Mouse (Mus musculus) myocyte (in vitro differentiated cells): ENCODE data around the gene Capn6. TPM values are rescaled to one million over a fixed set of nuclear protein-coding genes. Genes with fewer than 3 reads are reported as not detected.
A peak's percentile ranks its signal among the peaks of the same experiment; 100 is the strongest.

Experiments
- H3K27me3 ChIP-seq: one replicate; pipeline ENCODE4 v1.6.1; 2011; ENCODE audit not compliant: control insufficient read depth, insufficient read depth, insufficient read length
- H3K36me3 ChIP-seq: one replicate; pipeline ENCODE4 v1.6.1; 2011; ENCODE audit not compliant: control insufficient read depth, insufficient read depth
- H3K4me2 ChIP-seq: one replicate; pipeline ENCODE4 v1.6.1; 2011; ENCODE audit warnings: low read depth, control low read depth
- H3K4me3 ChIP-seq: one replicate; pipeline ENCODE4 v1.5.1; 2011; ENCODE audit warnings: mild to moderate bottlenecking, control low read depth, moderate library complexity
- H3K79me2 ChIP-seq: one replicate; pipeline ENCODE4 v1.6.1; 2011; ENCODE audit not compliant: control insufficient read depth, insufficient read depth
- H3ac ChIP-seq: one replicate; pipeline ENCODE4 v1.6.1; 2011; ENCODE audit not compliant: control insufficient read depth, insufficient read length
- CEBPB ChIP-seq: IDR thresholded peaks from 2 replicates; pipeline ENCODE4 v1.6.1; 2011; ENCODE audit warnings: mild to moderate bottlenecking, moderate library complexity; ENCODE audit not compliant: poor library complexity, insufficient read depth, severe bottlenecking
- E2F4 ChIP-seq: IDR thresholded peaks from one replicate; pipeline ENCODE4 v1.6.1; 2011; ENCODE audit warnings: mild to moderate bottlenecking, control low read depth, moderate library complexity; ENCODE audit not compliant: insufficient read depth
- MAX ChIP-seq: IDR thresholded peaks from one replicate; pipeline ENCODE4 v1.6.1; 2011; ENCODE audit warnings: low read depth, mild to moderate bottlenecking, control low read depth
- MYOD1 ChIP-seq, 3 experiments: IDR thresholded peaks; one replicate each; pipeline ENCODE4 v1.6.1; 2011; ENCODE audit warnings: control low read depth in 2 of 3, low read depth in 2 of 3, mild to moderate bottlenecking in 2 of 3, moderate library complexity in 1 of 3; ENCODE audit not compliant: insufficient read length in 2 of 3, control insufficient read depth in 1 of 3
- MYOG ChIP-seq, 3 experiments: IDR thresholded peaks; one replicate each; pipeline ENCODE4 v1.6.1; 2011; ENCODE audit warnings: control low read depth in 2 of 3, low read depth in 2 of 3, mild to moderate bottlenecking in 2 of 3; ENCODE audit not compliant: insufficient read length in 2 of 3, control insufficient read depth in 1 of 3, insufficient read depth in 1 of 3
- POLR2A ChIP-seq: IDR thresholded peaks from one replicate; pipeline ENCODE4 v1.6.1; 2011; ENCODE audit warnings: low read depth, mild to moderate bottlenecking, control low read depth, moderate library complexity; ENCODE audit not compliant: insufficient read length
- POLR2AphosphoS2 ChIP-seq: IDR thresholded peaks from one replicate; pipeline ENCODE4 v1.6.1; 2011; ENCODE audit warnings: low read depth, control low read depth; ENCODE audit not compliant: insufficient read length
- REST ChIP-seq: IDR thresholded peaks from one replicate; pipeline ENCODE4 v1.6.1; 2011; ENCODE audit warnings: mild to moderate bottlenecking, control low read depth, moderate library complexity; ENCODE audit not compliant: insufficient read depth, insufficient read length
- SRF ChIP-seq: IDR thresholded peaks from one replicate; pipeline ENCODE4 v1.6.1; 2011; ENCODE audit warnings: low read depth; ENCODE audit not compliant: control insufficient read depth, insufficient read length
- TCF12 ChIP-seq: IDR thresholded peaks from one replicate; pipeline ENCODE4 v1.6.1; 2011; ENCODE audit warnings: mild to moderate bottlenecking, control low read depth; ENCODE audit not compliant: poor library complexity, insufficient read depth, severe bottlenecking
- TCF3 ChIP-seq: IDR thresholded peaks from one replicate; pipeline ENCODE4 v1.6.1; 2011; ENCODE audit warnings: low read depth, control low read depth; ENCODE audit not compliant: insufficient read length
- USF1 ChIP-seq: IDR thresholded peaks from one replicate; pipeline ENCODE4 v1.6.1; 2011; ENCODE audit warnings: low read depth, mild to moderate bottlenecking, control low read depth, moderate library complexity
- polyA plus RNA-seq: library from polyadenylated mRNA; unstranded; fragments of >200 nt; fragmentation: generic; extraction: Trizol; gene quantifications from one replicate; pipeline ENCODE4 v1.2.1, GENCODE M21; 2012; ENCODE audit warnings: missing spikeins

Gene Capn6
- 4.5 TPM for polyA plus RNA-seq

DNA sequence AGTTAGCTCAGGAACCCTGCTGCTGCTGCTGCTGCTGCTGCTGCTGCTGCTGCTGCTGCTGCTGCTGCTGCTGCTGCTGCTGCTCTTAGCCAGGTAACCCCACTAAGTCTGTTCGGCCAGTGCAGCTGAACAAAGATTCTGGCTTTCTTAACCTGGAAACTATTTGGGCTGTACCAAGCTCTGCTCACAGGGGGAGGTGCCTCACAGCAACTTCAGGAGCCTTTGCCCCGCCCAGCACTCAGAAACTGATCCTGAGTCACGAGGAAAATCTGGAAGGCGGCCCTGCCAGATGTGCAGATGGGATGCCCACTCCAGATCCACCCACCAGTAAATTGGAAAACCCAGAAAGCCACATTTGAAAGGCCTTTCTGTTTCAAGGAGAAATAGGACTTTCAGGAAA, at the start of gene Capn6:
TSS of gene Capn6 (minus strand) at position 203 of the 400 bp plus-strand sequence.
- Histone ChIP-seq H3K36me3 (no peaks in the 10 kb centered on the region), H3ac (no peak within 1 kb of the TSS), H3K27me3 (no peaks in the 10 kb centered on the region), H3K79me2 (no peaks in the 10 kb centered on the region), H3K4me2 (peak within 1 kb of the TSS; percentile 45), H3K4me3 (peak within 1 kb of the TSS; percentile 14)
- TF ChIP-seq MYOD1 (IDR thresholded peaks at IDR 0.05; ENCODE audit: control insufficient read depth in 1 of 3, insufficient read length in 2 of 3, low read depth in 2 of 3) (no peak), REST (no peak), USF1 (no peak), TCF3 (no peak)

DNA sequence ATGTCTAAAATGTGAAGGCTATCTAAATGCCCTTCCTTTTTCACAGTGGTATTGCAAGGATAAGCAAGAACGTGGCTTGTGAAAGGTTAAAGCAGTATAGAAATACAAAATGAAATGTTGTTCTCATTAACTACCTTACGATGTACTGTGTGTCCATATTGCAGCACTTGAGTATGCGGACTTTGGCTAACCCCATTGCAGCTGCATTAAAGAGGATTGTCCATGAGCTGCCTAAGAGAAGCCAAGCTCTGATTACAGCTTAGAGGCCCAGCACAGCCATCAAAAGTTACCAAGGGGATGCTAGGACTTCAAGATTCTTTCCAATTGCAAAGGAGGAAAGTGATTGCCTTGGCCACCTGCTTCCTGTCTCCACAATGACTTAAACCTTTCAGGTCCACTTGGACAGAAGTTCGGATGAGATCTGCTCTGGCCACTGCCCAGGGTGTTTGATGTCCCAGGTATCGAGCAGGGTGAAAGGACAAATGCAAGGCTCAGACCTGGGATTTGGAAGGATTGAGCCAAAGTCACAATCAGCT, 40.0 kb upstream of the Capn6 start:
- Histone ChIP-seq H3K36me3 (no peaks in the 10 kb centered on the region), H3K27me3 (no peaks in the 10 kb centered on the region), H3K79me2 (no peaks in the 10 kb centered on the region), H3K4me3 (no peak overlapping the region), H3K4me2 (no peak overlapping the region), H3ac (no peak overlapping the region)
- no peak for TF ChIP-seq MAX
- no peak for TF ChIP-seq REST
- TF ChIP-seq USF1, result no peak
- TF ChIP-seq E2F4, result no peak
- TF ChIP-seq CEBPB, result no peak
- no peak for TF ChIP-seq MYOG (IDR thresholded peaks at IDR 0.05; ENCODE audit: control insufficient read depth in 1 of 3, insufficient read depth in 1 of 3, insufficient read length in 2 of 3, low read depth in 2 of 3)
- no peak for TF ChIP-seq MYOD1 (IDR thresholded peaks at IDR 0.05; ENCODE audit: control insufficient read depth in 1 of 3, insufficient read length in 2 of 3, low read depth in 2 of 3)

DNA sequence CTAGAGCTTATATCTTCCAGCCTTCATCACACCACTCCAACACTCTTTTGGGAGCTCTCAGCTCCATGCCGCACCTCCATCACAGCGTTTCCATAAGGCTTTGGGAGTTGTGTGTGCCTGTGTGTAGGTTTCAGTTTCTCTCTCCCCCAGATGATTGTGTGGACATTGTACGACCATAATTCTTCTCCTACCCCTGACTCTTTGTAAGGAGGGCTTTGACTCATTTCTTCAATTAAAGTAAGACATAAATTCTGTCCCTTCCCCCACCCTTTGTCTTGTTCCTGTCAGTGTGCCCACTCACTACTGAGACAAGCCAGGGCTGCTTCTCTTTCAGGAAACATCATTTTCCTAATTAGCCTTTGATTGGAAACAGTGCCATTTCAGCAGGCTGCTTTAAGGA, 24.1 kb upstream of the Capn6 start:
- Histone ChIP-seq H3K36me3 (no peaks in the 10 kb centered on the region), H3K27me3 (no peaks in the 10 kb centered on the region), H3K4me3 (no peak overlapping the region), H3K79me2 (no peaks in the 10 kb centered on the region), H3K4me2 (no peak overlapping the region), H3ac (no peak overlapping the region)
- TF ChIP-seq MAX, result no peak

DNA sequence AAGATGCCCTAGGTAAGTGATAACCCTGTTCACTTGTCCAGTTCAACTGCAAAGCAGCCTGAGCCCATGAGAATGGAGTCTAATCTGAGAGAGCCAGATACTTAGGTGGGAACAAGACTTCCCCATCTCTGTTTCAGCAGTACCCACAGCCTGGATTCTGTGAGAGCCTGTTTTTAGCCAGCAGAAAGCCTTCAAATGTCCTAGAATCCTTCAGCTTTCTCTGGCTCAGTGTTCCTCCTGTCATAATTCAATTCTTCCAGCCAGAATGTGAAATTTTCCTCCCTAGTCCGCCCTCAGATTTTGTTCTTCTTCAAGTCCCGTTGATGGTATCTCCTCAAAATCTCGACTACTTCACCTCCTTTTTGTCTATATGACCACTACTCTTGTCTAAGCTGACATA, 22.8 kb upstream of the Capn6 start:
- TF ChIP-seq MYOD1 (IDR thresholded peaks at IDR 0.05; ENCODE audit: control insufficient read depth in 1 of 3, insufficient read length in 2 of 3, low read depth in 2 of 3), result no peak
- TF ChIP-seq REST, result no peak
- TF ChIP-seq POLR2A, result no peak
- TF ChIP-seq TCF12, result no peak
- TF ChIP-seq TCF3, result no peak
- TF ChIP-seq POLR2AphosphoS2, result no peak
- TF ChIP-seq SRF, result no peak
- Histone ChIP-seq H3K36me3 (no peaks in the 10 kb centered on the region), H3K4me2 (no peak overlapping the region), H3K79me2 (no peaks in the 10 kb centered on the region), H3K4me3 (no peak overlapping the region), H3K27me3 (no peaks in the 10 kb centered on the region), H3ac (no peak overlapping the region)

DNA sequence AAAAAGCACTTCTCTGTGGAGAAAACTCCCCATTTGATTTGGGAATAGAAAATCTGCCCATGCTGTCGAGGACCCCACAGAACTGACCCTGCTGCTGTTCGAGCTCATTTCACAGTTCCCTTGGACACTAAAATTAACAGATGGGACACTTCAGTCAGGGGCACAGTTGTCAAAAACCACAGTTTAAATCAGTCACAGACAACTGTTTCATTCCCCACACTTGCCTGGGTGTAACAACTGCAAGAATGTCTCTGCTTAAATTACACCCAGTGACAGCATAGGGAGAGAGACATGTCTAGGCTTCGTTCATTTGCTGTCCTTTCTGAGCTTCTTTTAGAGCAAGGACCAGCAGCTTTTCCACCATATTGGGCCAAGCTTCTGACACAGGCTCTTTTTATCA, 19.4 kb upstream of the Capn6 start:
- no peaks in the 10 kb centered on the region for H3K79me2 ChIP-seq
- TF ChIP-seq MYOG (IDR thresholded peaks at IDR 0.05; ENCODE audit: control insufficient read depth in 1 of 3, insufficient read depth in 1 of 3, insufficient read length in 2 of 3, low read depth in 2 of 3) (peak in 2 of 3 experiments; percentile 34 to 89), USF1 (no peak), TCF3 (peak; percentile 2), TCF12 (peak; percentile 39), MYOD1 (IDR thresholded peaks at IDR 0.05; ENCODE audit: control insufficient read depth in 1 of 3, insufficient read length in 2 of 3, low read depth in 2 of 3) (peak in 1 of 3 experiments; percentile 52), POLR2A (no peak)
- H3ac ChIP-seq, result no peak overlapping the region
- H3K36me3 ChIP-seq, result no peaks in the 10 kb centered on the region
- H3K27me3 ChIP-seq, result no peaks in the 10 kb centered on the region
- H3K4me2 ChIP-seq, result peak overlapping the region; percentile 46
- no peak overlapping the region for H3K4me3 ChIP-seq

DNA sequence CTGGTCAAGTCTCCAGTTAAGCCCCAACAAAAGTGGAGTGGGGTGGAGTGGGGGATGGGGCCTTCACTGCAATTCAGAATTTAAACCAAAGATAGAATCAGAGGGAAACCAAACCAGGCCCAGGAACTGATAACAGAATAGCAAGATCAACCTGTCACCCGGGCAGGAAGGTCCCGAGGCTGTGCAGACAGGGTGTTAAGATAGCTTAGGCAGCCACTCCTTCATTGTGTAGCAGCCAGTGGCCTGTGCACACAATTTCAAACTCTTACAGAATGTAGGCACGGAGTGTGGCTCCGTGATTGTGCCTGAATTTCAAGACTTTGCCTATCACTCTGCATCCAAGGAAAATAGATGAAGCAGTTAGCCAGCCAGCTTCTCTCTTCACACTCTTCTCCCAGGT, 693 bp downstream of the Capn6 start:
- no peaks in the 10 kb centered on the region for H3K79me2 ChIP-seq
- peak overlapping the region; percentile 14 for H3K4me3 ChIP-seq
- no peak for TF ChIP-seq POLR2A
- no peak for TF ChIP-seq MYOG (IDR thresholded peaks at IDR 0.05; ENCODE audit: control insufficient read depth in 1 of 3, insufficient read depth in 1 of 3, insufficient read length in 2 of 3, low read depth in 2 of 3)
- no peak for TF ChIP-seq TCF3
- TF ChIP-seq CEBPB, result no peak
- no peak for TF ChIP-seq TCF12
- TF ChIP-seq MAX, result no peak
- no peak for TF ChIP-seq E2F4
- no peak for TF ChIP-seq USF1
- TF ChIP-seq POLR2AphosphoS2, result no peak
- TF ChIP-seq REST, result no peak
- H3K36me3 ChIP-seq, result no peaks in the 10 kb centered on the region
- H3K27me3 ChIP-seq, result no peaks in the 10 kb centered on the region
- H3K4me2 ChIP-seq, result peak overlapping the region; percentile 45
- no peak overlapping the region for H3ac ChIP-seq
